Mouse (Mus musculus) heart, postnatal 0 days (tissue): Measurements from ENCODE around the gene Lyz2.
"Not testable (repeated sequence)": the region's sequence is repeated elsewhere in the genome, so short reads cannot be mapped to it uniquely, and the experiment has no call there.

Experiments used
- CTCF ChIP-seq: IDR thresholded peaks from 2 replicates; pipeline ENCODE4 v1.5.1; 2016; ENCODE audit warnings: antibody characterized with exemption, control low read depth, low read depth
- EP300 ChIP-seq: IDR thresholded peaks from 2 replicates; pipeline ENCODE4 v1.6.1; 2016; ENCODE audit warnings: antibody characterized with exemption, low read depth

DNA sequence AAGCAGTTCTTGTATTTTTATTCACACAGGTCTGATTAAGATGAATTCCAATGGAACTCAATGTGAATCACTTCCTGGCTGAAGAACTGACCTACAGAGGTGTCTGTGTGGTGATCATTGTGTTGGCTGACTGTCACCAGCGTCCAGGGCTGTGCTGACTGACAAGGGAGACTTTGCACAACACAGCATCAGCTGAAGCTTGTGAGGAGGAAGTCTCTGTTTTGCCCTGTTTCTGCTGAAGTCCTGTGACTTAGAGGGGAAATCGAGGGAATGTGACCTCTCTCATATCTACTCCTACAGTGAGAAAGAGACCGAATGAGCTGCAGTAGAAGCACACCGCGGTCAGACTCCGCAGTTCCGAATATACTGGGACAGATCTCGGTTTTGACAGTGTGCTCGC, 4.3 kb downstream of the Lyz2 start:
- not testable (repeated sequence) for TF ChIP-seq CTCF, EP300
